Mouse (Mus musculus): ENCODE measurements around the gene Tcf25. TPM values are rescaled to one million over a fixed set of nuclear protein-coding genes. Genes with fewer than 3 reads are reported as not detected.

Tcf25 gene
- polyA plus RNA-seq, 1 experiment from 2014 or later = 135 TPM

GRCm38 (mm10) chr8:123376106-123376505, 2.6 kb downstream of the Tcf25 start:
- H3K36me3 ChIP-seq (ENCODE audit: inconsistent target) = peaks cover 17% of the 10 kb centered on the region; the same call in 1 of the 2 replicates
- H3K4me3 ChIP-seq (ENCODE audit: inconsistent target) = no peak overlapping the region
- 85% methylated on average over 7 of the region's 8 CpGs for WGBS (ENCODE audit: missing documents)

GRCm38 (mm10) chr8:123381711-123382110, 8.2 kb downstream of the Tcf25 start:
- Histone ChIP-seq H3K36me3 (ENCODE audit: inconsistent target) (peaks cover 73% of the 10 kb centered on the region), H3K27ac (no peak overlapping the region), H3K79me2 (ENCODE audit: inconsistent target) (peaks cover 51% of the 10 kb centered on the region), H3K4me3 (ENCODE audit: inconsistent target) (no peak overlapping the region)
- 99% methylated on average over 4 of the region's 4 CpGs for WGBS (ENCODE audit: missing documents)

More at GRCm38 (mm10) chr8:123376106-123376505, 2.6 kb downstream of the Tcf25 start:
- Histone ChIP-seq H3K27ac (no peak overlapping the region), H3K79me2 (ENCODE audit: inconsistent target) (peaks cover 74% of the 10 kb centered on the region)

GRCm38 (mm10) chr8:123382516-123382915, 9.0 kb downstream of the Tcf25 start:
- peaks cover 43% of the 10 kb centered on the region for H3K79me2 ChIP-seq (ENCODE audit: inconsistent target)
- H3K36me3 ChIP-seq (ENCODE audit: inconsistent target) = peaks cover 81% of the 10 kb centered on the region
- H3K27ac ChIP-seq = no peak overlapping the region
- no peak overlapping the region for H3K4me3 ChIP-seq (ENCODE audit: inconsistent target)
- 98% methylated on average over 8 of the region's 8 CpGs for WGBS (ENCODE audit: missing documents)

- WGBS (ENCODE audit: missing documents) = 71% methylated on average over 9 of the region's 9 CpGs
- Histone ChIP-seq H3K79me2 (ENCODE audit: inconsistent target) (peaks cover 18% of the 10 kb centered on the region), H3K36me3 (ENCODE audit: inconsistent target) (peaks cover 99% of the 10 kb centered on the region), H3K4me3 (ENCODE audit: inconsistent target) (no peak overlapping the region), H3K27ac (peak overlapping the region; percentile 12; the same call in 1 of the 2 replicates)
These were observed 11.5 kb downstream of the Tcf25 start for GRCm38 (mm10) chr8:123384883-123385540.

- Histone ChIP-seq H3K36me3 (ENCODE audit: inconsistent target) (peaks cover 99% of the 10 kb centered on the region), H3K4me3 (ENCODE audit: inconsistent target) (no peak overlapping the region), H3K27ac (no peak overlapping the region), H3K79me2 (ENCODE audit: inconsistent target) (no peaks in the 10 kb centered on the region)
- 89% methylated on average over 3 of the region's 3 CpGs for WGBS (ENCODE audit: missing documents)
These were observed 13.5 kb downstream of the Tcf25 start for GRCm38 (mm10) chr8:123387041-123387440.

- H3K4me3 ChIP-seq (ENCODE audit: inconsistent target) = no peak overlapping the region
- H3K79me2 ChIP-seq (ENCODE audit: inconsistent target) = no peaks in the 10 kb centered on the region
- WGBS (ENCODE audit: missing documents) = 93% methylated on average over 8 of the region's 8 CpGs
- no peak overlapping the region for H3K27ac ChIP-seq
- peaks cover 99% of the 10 kb centered on the region for H3K36me3 ChIP-seq (ENCODE audit: inconsistent target)
These were observed 14.2 kb downstream of the Tcf25 start for GRCm38 (mm10) chr8:123387801-123388200.

- no peak overlapping the region for H3K27ac ChIP-seq
- WGBS (ENCODE audit: missing documents) = 94% methylated on average over 7 of the region's 7 CpGs
- no peak overlapping the region for H3K4me3 ChIP-seq (ENCODE audit: inconsistent target)
- H3K36me3 ChIP-seq (ENCODE audit: inconsistent target) = peaks cover 99% of the 10 kb centered on the region
- H3K79me2 ChIP-seq (ENCODE audit: inconsistent target) = no peaks in the 10 kb centered on the region
These were observed 15.5 kb downstream of the Tcf25 start for GRCm38 (mm10) chr8:123389026-123389425.

- Histone ChIP-seq H3K79me2 (ENCODE audit: inconsistent target) (no peaks in the 10 kb centered on the region), H3K27ac (no peak overlapping the region), H3K4me3 (ENCODE audit: inconsistent target) (no peak overlapping the region), H3K36me3 (ENCODE audit: inconsistent target) (peaks cover 89% of the 10 kb centered on the region)
- WGBS (ENCODE audit: missing documents) = 97% methylated on average over 13 of the region's 13 CpGs
These were observed 24.8 kb downstream of the Tcf25 start for GRCm38 (mm10) chr8:123398308-123398707.

GRCm38 (mm10) chr8:123401936-123402335, 28.4 kb downstream of the Tcf25 start:
- Histone ChIP-seq H3K36me3 (ENCODE audit: inconsistent target) (peaks cover 52% of the 10 kb centered on the region), H3K79me2 (ENCODE audit: inconsistent target) (no peaks in the 10 kb centered on the region), H3K4me3 (ENCODE audit: inconsistent target) (no peak overlapping the region), H3K27ac (no peak overlapping the region)
- 93% methylated on average over 9 of the region's 9 CpGs for WGBS (ENCODE audit: missing documents)

- 91% methylated on average over 9 of the region's 9 CpGs for WGBS (ENCODE audit: missing documents)
- H3K27ac ChIP-seq = no peak overlapping the region
- H3K36me3 ChIP-seq (ENCODE audit: inconsistent target) = peaks cover 43% of the 10 kb centered on the region
These were observed 29.3 kb downstream of the Tcf25 start for GRCm38 (mm10) chr8:123402730-123403326.

GRCm38 (mm10) chr8:123404521-123404920, 31.0 kb downstream of the Tcf25 start:
- Histone ChIP-seq H3K79me2 (ENCODE audit: inconsistent target) (no peaks in the 10 kb centered on the region), H3K36me3 (ENCODE audit: inconsistent target) (peaks cover 27% of the 10 kb centered on the region), H3K4me3 (ENCODE audit: inconsistent target) (no peak overlapping the region), H3K27ac (no peak overlapping the region)
- 61% methylated on average over 8 of the region's 8 CpGs for WGBS (ENCODE audit: missing documents)

More at GRCm38 (mm10) chr8:123402730-123403326, 29.3 kb downstream of the Tcf25 start:
- H3K4me3 ChIP-seq (ENCODE audit: inconsistent target) = no peak overlapping the region
- no peaks in the 10 kb centered on the region for H3K79me2 ChIP-seq (ENCODE audit: inconsistent target)

GRCm38 (mm10) chr8:123406786-123407185, 33.2 kb downstream of the Tcf25 start, which contains the start of gene Mc1r:
Mc1r (plus strand) TSS chr8:123407107.
- H3K27ac ChIP-seq = no peak within 1 kb of the TSS
- no peaks in the 10 kb centered on the region for H3K79me2 ChIP-seq (ENCODE audit: inconsistent target)
- no peak within 1 kb of the TSS for H3K4me3 ChIP-seq (ENCODE audit: inconsistent target)
- peaks cover 5% of the 10 kb centered on the region for H3K36me3 ChIP-seq (ENCODE audit: inconsistent target)
- WGBS (ENCODE audit: missing documents) = 16% methylated on average over 4 of the region's 4 CpGs

GRCm38 (mm10) chr8:123407612-123408011, 34.1 kb downstream of the Tcf25 start:
- Histone ChIP-seq H3K79me2 (ENCODE audit: inconsistent target) (no peaks in the 10 kb centered on the region), H3K36me3 (ENCODE audit: inconsistent target) (peaks cover 2% of the 10 kb centered on the region; the same call in 1 of the 2 replicates), H3K27ac (no peak overlapping the region), H3K4me3 (ENCODE audit: inconsistent target) (no peak overlapping the region)
- 88% methylated on average over 13 of the region's 13 CpGs for WGBS (ENCODE audit: missing documents)

- Histone ChIP-seq H3K79me2 (ENCODE audit: inconsistent target) (no peaks in the 10 kb centered on the region), H3K36me3 (ENCODE audit: inconsistent target) (no peaks in the 10 kb centered on the region), H3K27ac (no peak overlapping the region), H3K4me3 (ENCODE audit: inconsistent target) (no peak overlapping the region)
- WGBS (ENCODE audit: missing documents) = 38% methylated on average over 7 of the region's 9 CpGs
These were observed 35.3 kb downstream of the Tcf25 start for GRCm38 (mm10) chr8:123408586-123409544.

Data from macrophage (primary cell).